Mouse (Mus musculus) adrenal gland, postnatal 4 days (tissue): ENCODE results near the gene Eif4e1b. TPM values are rescaled to one million over a fixed set of nuclear protein-coding genes. Genes with fewer than 3 reads are reported as not detected.

ENCODE experiments used
- DNase-seq, 2 experiments: peaks; one replicate each; pipeline ENCODE4 v3.0.0; 2021 to 2022; ENCODE audit warnings: low spot score in 2 of 2, mixed read lengths in 2 of 2
- total RNA-seq, 2 experiments: library from RNA; stranded (reverse); gene quantifications; 2 replicates each; pipeline ENCODE4 v1.2.3; 2021

The Eif4e1b gene
- total RNA-seq, 2 experiments from 2014 or later = not detected

DNA sequence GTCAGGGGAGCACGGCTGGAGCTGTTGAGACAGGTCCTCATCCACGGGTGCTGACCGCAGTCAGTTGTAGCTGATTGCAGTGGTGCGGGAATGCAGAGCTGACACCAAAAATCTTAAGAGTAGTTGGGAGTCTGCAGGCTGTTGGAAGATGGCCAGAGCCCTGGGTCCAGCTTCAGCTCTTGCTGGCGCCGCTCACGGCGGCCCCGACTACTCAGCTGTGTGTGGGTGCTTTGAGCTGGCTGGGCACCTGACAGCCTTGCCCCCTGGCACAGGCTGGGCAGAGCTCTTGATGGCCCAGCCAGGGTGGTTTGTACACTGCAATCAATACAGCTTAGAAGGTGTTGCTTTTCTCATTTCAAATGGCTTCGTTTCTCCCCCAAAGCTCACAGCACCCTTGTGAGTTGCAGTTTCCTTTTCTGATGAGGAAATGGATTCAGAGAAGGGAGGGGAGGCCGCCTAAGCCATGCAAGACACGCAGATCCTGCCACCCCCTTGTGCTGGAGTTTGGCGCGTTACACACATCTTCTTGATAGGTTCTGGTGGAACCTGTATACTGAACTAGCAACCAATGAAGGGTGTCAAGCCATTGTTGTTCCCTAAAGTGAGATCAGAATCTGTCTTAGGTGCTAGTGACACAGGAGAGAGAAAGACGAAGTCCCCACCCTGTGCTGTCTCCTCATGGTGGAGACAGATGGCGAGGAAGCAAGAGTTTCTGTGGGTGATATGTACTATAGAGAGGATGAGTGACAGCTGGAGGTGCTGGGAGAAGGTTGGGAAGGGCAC, 14.3 kb downstream of the Eif4e1b start:
- no peak for DNase-seq

DNA sequence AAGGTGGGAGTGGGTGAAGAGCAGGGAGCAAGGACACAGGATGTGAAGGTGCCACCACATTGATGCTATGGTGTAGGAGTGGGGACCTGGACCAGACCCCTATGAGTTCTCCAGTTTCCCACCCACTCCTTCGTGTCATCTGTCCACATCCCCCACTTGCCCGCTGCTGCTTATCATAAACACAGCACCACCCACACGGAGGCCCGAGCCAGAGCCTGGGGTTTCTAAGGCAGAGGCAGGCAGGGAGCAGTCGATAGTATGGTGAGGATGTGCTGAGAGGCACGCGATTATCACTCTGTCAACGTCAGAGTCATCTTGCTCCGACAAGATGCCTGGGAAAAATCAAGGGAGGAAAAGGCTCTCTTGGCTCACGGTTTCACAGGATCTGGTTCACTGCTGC, 14.9 kb downstream of the Eif4e1b start:
- no peak for DNase-seq

DNA sequence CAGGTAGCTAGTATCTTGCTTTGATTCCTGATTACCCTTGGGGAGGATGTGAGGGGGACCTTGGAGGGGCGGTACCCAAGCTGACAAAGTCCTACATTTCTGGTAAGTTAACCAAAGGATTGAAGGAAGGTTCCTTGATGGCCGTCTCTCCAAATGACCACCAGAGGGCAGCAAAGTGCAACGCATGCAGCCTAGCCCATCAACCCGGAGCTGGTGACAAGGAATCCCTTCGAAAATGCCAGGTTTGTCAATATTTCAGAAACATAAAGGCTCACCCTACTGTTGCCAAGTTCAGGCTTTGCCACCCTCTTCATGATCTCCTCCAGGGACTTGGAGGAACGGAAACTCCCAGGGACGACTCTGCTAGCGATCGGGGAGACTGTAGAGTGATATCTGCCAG, 15.9 kb downstream of the Eif4e1b start:
- peak in 1 of 2 experiments; percentile 44 for DNase-seq

DNA sequence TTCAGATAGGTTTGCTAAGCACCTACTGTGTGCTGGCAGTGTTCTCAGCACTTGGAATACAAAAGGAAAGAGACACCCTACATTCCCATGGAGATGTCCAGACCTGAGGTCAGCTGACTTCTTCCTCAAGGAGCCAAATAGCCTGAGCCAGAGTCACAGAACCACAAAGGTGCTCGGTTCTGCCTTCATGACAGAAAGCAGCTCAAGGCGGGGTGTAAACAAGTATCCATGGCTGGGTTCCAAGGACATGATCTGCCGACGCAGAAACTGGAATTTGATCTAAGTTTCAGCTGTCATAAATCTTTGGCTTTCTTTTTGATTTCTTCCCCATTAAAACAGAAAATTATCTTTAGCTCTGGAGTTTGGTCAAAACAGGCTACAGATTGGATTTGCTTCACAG, 16.4 kb downstream of the Eif4e1b start:
- no peak for DNase-seq

DNA sequence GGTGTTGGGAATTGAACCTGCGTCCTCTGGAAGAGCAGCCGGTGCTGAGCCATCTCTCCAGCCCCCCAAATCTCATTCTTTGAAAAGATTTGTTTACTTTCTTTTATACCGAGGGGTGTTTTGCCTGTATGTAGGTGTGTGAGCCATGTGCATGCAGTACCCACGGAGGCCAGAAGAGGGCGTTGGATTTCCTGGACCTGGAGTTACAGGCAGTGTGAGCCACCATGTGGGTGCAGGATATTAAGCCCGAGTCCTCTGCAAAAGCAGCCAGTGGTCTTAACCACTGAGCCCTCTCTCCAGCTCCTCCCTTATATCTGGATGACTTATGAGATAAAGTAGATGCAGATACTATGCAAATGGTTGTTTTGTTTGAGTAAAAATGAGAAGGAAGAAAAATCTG, 19.2 kb downstream of the Eif4e1b start:
- no peak for DNase-seq

DNA sequence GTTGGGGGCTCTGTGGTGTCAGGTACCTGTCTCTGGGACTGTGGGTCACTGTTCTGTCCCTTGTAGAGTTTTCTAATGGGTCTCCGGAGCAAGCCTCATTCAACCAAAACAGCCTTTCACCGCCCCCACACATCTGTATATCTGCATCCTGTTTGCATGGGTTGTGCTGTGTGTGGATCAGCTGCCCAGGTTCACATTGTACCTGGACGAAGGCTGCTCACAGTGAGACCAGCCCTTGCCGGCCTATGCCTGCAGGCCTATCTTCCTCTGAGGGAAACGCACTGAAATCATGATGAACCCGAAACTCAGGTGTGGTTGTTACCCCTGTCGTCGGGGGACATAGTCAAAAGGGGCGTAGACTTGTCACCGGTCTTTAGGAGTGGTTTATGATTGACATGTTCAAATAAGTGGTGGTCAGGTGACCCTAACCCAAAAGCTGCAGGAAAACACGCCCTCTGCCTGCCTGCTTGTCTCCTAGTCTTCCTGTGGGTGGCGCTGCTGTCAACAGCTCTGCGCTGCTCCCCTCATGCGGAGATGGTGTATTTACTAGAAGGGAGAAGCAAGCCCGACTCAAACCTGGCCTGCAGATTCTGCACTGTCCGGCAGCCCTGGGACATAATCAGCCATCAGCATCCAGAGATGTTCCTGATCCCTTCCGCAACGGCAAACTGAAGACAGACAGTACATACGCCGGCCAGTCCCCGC, 21.5 kb downstream of the Eif4e1b start:
- no peak for DNase-seq

DNA sequence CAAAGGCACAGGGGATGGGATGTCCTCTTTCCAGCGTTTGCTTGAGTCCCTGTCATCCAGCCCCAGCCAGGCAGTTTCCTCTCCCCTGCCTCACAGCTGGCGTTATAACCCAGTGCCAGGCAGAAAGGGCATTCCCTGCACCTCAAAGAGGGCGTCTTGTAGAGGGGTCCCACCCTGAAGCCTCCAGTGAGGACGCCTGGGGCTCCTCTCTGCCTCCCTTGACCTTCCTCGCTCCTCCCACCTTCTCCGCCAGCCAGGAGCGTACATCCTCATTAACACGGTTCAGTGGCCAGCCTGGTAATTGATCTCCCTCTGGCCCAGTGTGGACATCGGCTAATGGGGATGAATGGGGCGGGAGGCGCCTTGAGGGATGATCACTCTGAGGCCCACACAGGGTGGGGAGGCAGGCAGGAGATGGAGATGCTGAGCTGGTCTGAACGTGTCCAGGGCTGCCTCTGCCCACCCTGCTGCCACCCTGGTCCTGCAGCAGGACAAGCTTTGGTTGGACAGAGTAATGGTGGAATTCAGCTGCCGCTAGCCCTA, 22.7 kb downstream of the Eif4e1b start:
- no peak for DNase-seq

DNA sequence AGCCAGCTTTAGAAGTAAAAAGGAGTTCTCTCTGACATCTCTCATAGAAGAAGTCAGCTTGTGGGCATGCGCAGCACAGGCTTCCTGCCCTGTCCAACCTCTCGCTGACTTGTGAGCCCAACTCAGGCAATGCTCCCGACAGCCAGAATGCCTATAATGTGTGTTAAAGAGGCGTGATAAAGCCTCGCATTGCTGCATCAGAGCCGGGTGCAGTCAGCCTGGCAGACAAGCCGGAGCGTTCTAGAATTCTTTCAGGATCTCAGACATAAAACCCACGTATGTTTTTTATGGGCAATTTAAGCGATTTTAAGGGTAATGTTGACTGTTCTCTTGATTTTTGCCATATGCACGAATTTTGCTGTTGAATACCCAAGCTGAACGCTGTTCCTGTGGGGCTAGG, 24.3 kb downstream of the Eif4e1b start:
- no peak for DNase-seq

DNA sequence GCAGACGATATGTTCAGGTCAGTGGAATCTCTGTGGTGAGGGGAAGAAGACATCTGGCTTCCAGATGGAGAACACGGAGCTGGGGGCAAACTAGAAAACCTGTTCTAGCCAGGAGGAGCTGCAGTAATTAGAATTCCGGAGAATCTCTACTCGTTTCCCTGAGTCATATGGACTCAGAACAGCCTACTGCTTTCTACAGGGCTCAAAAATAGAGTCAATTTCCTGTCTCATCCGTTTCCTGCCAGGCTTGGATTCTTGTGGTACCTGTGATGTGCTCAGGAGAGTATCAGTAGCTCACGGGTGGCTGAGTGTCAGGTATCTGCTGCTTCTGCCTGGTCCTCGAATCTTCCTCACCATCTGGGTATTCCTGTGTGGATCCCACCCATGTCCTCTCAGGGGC, 27.7 kb downstream of the Eif4e1b start:
- DNase-seq = no peak

DNA sequence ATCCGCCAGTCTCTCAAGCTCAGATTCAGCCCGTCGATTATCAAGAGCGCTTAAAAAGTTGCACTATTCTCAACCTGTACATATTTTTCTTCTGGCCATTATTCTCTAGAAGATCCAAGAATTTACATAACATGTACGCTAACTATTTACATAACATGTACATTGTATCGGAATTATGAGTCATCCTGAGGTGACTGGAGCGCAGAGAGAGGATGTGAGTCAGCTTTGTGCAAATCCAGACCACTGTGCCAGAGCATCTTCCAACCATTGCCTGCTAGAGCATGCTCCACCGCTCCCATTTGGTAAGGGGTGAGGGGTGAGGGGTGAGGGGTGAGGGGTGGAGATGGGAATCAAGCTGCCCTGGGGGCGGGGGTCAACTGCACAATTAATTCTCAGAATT, 29.6 kb downstream of the Eif4e1b start:
- no peak for DNase-seq

DNA sequence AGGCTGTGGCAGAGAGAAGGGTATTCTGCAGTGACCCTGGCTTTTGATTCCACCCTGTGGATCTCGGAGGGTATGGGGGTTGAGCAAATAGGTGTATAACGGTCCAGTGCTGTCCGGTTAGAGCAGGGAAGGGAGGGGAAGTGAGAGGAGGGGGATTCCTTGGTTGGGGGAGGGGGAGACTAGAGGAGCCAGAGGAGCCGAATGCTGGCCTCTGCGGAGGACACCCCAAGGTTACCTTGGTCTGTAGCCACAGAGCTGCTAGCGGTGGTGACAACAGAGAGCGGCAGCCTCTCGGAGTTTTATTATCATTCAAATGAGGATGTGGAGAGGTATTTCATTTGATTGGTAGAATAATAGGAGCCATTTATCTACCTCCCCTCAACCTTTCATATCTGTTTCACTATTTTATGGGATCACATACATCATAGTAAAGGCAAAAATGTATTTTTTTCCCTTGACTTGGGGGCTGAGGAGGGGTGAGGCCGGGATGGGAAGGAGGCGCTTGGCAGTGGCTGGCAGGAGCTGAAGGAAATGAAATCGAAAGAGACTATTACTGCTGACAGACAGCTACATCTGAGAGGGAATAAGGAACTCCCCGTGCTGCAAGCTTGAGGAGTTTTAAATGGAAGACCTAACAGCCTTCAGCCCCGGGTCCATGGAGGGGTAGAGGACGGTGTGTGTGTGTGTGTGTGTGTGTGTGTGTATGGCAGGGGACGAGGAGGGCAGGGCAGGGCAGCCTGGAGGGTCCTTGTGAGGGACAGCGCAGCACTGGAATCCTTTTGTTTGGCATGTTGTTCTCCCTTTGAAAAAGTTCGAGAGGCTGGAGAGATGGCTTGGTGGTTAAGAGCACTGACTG, 34.8 kb downstream of the Eif4e1b start:
- DNase-seq = no peak

DNA sequence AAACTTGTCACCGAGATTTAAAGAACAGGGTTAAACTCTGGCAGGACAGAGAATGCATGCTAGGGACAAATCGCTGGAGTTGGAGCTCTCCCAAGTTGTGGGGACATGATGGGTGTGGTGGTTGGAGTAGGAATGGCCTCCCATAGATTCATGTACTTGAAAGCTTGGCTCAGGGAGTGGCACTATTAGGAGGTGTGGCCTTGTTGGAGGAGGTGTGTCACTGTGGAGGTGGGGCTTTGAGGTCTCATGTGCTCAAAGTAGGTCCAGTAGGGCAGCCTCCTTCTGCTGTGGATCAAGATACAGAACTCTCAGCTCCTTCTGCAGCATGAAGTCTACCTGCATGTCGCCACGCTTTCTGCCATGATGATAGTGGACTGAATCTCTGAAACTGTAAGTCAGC, 37.3 kb downstream of the Eif4e1b start:
- no peak for DNase-seq

DNA sequence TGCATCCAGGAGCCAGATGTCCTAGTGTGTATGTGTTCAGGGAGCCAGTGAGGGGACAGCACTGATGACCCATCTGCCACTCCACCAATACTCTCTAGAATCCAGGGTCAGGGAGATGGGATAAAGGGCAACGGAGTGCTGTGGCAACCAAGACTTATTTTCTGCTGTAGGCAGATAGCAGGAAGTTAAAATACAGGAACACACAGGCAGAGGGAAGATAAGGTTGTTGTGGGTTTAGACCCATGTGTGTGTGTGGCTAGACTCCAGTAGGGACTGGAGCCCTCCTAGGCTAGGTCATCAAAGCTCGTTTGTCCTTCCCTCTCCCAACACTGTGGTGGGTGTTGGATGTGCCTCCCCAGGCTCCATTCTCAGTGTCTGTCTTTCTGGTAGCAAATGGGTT, 38.1 kb downstream of the Eif4e1b start:
- no peak for DNase-seq

DNA sequence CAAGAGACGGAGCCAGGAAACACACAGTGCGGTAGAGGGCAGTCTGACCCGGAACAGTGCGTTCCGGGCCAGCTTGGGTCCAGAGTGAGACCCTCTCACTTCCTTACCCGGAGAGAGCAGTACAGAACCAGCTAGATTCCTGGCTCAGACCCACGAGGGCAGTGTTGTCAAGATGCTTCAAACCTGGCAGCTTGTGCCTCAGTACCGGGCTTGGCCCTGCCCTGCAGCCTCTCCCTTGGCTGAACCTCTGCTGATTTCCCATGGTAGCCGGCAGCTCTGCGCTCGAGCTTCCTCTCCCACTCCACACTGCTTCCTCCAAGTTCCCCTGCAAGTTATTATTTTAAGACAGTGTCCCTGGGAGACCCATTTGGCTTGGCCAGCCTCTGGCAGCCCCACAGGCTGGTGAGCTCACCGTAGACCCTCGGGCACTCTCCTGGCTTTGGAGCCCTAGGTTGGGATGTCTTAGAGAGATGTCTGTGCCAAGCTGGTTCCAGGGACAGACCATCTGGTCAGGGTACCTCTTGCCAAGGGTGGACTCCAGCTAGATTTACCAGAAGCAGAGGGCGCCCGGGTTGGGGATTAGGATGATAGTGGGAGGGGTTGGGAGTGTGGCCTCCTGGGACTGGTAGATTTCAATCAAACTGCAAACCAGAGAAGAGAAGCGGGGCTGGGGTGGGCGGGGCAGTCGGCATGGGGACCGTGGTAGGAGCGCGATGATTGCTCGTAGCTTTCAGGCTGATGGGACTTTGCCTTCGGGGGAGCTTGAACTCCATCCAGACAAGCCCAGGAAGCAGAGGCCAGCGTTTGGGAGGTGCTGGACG, 40.5 kb downstream of the Eif4e1b start:
- no peak for DNase-seq

DNA sequence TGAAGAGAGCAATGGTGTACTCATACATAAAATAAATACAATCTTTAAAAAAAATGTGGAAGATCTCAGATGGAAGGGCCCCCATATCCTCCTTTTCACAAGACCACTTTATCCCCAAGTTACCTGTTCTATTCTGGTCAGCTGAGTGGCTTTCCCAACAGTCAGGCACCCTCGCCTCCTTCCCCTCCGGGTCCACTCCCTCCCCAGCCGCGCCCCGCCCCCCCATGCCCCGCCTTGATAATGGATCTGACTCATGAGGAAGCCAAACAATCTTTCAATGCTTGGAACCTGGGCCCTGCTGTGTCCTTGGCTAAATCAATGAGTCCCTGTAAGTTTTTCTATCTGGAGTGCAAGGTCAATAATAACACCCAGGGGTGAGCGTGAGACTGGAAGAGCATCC, 44.2 kb downstream of the Eif4e1b start:
- DNase-seq = no peak

DNA sequence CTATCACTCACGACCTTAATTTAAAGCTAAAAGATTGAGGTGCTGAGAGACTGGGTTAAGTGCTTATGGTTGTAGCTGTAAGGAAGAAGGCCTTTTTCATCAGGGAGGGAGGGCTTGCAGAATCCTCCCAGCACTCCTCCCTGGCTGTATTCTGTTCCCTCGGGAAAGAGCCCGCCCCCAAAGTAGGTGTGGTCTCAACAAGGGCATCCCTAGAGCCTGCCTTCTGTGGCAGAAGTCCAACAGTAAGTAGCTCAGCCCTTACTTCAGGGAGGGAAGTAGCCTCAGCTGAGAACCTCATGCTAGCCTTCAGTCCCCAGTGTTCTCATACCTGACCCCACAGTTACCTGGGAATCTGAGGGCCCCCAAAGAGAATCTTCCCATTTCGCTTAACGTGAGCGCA, 44.7 kb downstream of the Eif4e1b start:
- no peak for DNase-seq

DNA sequence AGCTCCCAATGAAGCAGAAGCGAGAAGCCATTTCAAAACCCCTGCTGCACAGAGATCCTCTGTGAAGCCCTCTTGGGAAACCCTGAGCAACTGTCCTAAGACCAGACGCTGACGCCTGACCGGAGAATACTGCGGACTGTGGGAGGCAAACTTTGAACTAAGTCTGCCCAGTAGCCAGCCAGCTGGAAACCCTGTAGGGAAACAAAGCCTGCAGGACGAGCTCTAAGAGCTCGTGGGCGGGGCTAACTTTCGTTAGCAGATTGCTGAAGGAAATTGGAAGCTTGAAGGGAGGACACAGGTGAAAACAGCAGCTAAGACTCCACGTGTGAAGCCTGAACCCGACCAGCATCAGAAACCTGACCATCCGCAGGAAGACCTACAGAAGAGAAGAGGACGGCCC, 45.7 kb downstream of the Eif4e1b start:
- DNase-seq = no peak

DNA sequence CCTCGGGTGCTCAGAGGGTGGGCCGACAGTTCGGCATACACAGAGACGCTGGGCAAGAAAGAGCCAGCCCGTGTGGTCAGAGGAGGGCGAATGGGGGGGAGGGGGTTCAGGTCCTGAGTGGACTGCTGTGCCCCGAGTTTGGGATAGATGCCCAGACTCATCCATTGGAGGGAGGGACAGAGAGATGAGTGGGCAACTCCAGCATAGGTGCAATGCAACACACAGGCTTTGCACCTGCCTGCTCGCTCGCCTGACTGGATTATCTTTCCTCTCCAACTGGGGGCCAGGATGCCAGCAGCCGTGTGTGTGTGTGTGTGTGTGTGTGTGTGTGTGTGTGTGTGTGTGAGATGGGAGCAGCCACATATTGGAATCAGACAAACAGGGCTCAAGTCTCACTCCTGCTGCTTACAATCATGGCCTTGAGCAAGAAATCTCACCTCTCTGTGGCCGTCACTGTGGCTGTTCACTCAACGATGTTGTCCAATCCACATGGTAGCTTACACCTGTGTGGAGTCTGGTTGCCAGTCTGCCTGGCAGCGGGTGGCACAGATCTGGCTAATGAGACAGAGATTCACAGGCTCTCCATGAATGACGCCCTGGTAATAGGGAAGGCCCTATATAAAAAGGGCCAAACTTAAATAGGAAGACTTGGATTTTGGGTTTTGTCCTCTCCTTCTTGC, 52.7 kb downstream of the Eif4e1b start:
- no peak for DNase-seq

DNA sequence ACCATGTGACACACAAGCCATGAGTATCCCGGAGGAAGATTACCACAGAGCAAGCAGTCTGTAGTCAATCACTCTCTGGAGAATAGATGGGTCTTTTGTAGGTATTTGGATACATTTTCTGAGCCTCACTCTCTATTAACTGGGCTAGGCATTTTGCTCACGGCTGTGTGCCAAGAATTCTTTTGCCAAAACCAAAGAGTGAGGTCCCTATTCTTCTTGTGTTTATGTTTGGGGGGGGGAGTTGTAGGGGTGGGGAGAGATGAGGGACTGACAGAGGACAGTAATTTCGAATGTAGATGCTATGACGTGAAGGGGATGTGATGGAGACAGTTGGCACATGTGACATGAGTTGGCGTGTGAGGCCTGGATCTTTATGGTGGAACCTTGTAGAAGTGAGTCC, 53.3 kb downstream of the Eif4e1b start:
- no peak for DNase-seq

DNA sequence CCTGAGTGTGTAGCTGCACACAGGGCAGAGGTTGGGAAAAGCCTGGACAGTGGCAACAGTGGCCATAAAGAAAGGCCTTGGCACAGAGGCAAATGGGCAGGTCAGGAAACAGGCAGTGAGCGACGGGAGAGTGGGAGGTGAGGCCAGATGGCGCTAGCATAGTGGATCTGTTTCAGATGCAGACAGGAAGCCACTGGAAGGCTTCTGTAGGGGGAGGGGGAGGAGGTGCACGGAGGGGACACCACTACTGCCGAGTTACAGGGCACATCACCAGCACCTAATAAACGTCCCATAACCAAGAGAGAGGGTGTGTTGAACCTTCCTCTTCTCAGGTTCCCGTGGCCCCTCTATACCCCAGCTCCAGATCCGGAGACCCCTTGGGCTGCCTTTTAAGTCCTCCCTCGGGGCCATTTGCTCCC, 53.7 kb downstream of the Eif4e1b start:
- no peak for DNase-seq
